Mouse (Mus musculus): ENCODE measurements around the gene Tgfbi. TPM values are rescaled to one million over a fixed set of nuclear protein-coding genes. Genes with fewer than 3 reads are reported as not detected.

Tgfbi gene
- polyA plus RNA-seq, 1 experiment from 2014 or later = 59.4 TPM

DNA sequence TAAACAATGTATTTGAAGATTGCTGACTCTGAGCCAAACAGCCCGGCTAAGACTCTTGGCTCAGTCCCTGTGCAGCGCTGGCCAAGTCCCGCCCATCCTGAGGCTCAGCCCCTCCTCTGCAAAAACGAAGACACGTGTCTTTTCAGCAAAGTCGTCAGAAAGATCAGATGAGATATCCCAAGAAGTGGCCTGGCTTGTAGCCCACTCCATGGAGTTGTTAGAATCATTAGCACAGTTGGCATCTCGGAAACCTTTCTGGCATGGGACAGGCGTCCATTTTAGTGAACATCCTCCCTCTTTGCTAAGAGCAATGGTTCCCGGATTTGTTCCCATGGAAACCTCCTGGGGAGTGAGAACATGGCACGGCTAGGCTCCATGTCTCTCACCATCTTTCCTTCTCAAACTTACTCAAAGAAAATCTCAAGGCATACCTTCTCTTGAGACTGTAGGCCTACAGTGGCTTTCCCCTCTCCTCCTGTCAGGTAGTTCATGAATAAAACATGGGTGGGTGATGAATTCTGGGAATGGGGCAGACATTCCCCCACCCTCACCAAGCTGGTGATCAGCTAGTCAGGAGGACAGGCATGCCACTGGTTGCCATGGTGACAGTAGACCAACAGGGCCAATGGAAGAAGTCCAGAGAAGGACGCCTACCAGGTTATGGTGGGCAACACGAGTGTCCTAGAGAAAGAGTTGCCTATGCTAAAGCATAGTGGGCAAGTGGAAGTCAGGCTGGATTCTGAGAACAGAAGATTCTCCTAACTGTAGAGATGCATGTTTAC, 11.3 kb upstream of the Tgfbi start:
- 45% methylated on average over 12 of the region's 12 CpGs for WGBS
- Histone ChIP-seq H3K9me3 (no peaks in the 10 kb centered on the region), H3K4me1 (peaks cover 89% of the 10 kb centered on the region), H3K4me2 (no peak overlapping the region), H3K4me3 (no peak overlapping the region), H3K27me3 (replicated peaks) (no peaks in the 10 kb centered on the region), H3K36me3 (no peaks in the 10 kb centered on the region), H3K27ac (replicated peaks) (peak overlapping the region; percentile 20; the same call in 1 of the 2 replicates), H3K9ac (no peak overlapping the region)
- ATAC-seq (ENCODE audit: extremely low read depth, insufficient number of reproducible peaks, low FRiP score, low TSS enrichment) = no peak; the same call in 1 of the 2 replicates

DNA sequence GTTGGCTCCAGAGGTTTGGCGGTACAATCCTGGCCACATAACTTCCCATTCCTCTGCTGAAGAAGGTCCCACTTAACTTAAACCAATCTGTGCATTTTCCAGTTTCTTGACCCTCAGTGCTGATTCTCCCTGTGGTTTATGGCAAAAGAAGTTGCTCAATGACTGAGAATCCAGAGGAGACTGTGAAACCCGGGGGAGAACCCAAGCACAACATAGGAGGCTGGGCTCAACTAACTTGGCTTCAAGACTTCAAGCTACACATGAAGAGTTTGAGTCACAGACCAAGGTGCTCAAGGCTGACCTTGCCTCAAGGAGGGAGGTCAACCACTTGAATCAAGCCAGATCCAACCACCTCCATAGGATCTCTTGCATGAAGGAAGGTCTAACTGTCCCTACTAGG, 9.8 kb upstream of the Tgfbi start:
- ATAC-seq (ENCODE audit: extremely low read depth, insufficient number of reproducible peaks, low FRiP score, low TSS enrichment) = no peak
- H3K27ac ChIP-seq (replicated peaks) = peak overlapping the region; percentile 89
- no peak overlapping the region for H3K4me3 ChIP-seq
- 91% methylated on average over 2 of the region's 2 CpGs for WGBS
- H3K9ac ChIP-seq = no peak overlapping the region
- H3K9me3 ChIP-seq = no peaks in the 10 kb centered on the region
- H3K36me3 ChIP-seq = no peaks in the 10 kb centered on the region
- H3K4me2 ChIP-seq = no peak overlapping the region
- H3K4me1 ChIP-seq = peaks cover 76% of the 10 kb centered on the region
- no peaks in the 10 kb centered on the region for H3K27me3 ChIP-seq (replicated peaks)

DNA sequence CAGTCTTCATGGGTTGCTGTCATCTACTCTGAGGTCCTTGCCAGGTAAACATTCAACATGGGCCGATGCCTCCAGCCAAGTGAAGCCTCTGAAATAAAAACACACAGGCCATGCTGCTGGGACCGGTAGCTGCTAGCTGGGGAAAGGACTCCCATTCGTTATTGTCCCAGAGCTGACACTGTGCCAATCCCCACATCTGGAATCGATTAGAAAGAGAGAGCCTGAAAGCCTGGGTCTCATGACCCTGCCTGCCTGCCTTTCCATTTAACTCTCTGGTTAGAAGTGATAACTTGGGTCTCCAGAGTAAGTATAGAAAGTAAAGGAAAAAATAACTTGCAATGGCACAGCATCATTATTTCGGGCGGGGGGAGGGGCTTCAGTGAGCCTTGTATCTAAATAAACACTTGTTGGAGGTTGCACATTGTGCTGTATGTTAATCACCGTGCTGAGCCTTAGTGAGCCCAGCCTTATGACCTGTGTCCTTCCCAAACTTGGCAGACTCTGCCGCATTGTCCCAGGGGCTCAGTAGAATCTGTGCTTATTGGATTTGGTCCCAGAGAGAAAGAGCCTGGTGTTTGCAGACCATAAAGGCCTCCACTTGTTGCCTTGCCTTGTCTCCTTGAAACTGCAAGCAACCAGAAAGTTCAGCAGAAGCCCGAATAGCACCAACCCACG, 9.0 kb upstream of the Tgfbi start:
- Histone ChIP-seq H3K4me3 (no peak overlapping the region), H3K4me1 (peaks cover 67% of the 10 kb centered on the region), H3K27me3 (replicated peaks) (no peaks in the 10 kb centered on the region), H3K9me3 (no peaks in the 10 kb centered on the region), H3K27ac (replicated peaks) (peak overlapping the region; percentile 89), H3K36me3 (no peaks in the 10 kb centered on the region), H3K4me2 (no peak overlapping the region; the same call in 1 of the 2 replicates), H3K9ac (no peak overlapping the region)
- ATAC-seq (ENCODE audit: extremely low read depth, insufficient number of reproducible peaks, low FRiP score, low TSS enrichment) = peak; percentile 35; the same call in 1 of the 2 replicates
- 45% methylated on average over 10 of the region's 10 CpGs for WGBS

DNA sequence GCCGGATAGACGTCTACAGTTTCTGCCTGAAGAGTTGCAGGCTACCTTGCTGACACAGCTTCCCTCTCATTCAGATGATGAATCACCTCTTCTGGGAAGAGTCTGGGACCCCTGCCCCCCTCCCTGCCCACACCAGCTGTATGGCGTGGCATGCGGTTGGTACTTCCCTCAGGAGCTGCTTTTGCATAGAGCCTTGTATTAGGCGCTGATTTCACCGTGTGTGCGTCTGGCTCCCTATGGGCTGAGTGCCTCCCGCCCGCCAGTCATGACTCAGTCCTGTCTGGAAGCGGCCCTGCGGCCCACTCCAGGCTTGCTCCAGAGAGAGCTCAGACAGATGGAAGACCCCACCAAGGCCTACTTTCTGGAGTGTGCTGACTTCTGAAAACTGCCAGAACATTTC, 8.1 kb upstream of the Tgfbi start:
- Histone ChIP-seq H3K36me3 (no peaks in the 10 kb centered on the region), H3K4me2 (no peak overlapping the region), H3K27me3 (replicated peaks) (no peaks in the 10 kb centered on the region), H3K9ac (0 out of 2 replicates have a peak overlapping the region, but pooled peaks have one; percentile 15), H3K4me1 (peaks cover 59% of the 10 kb centered on the region), H3K4me3 (no peak overlapping the region), H3K27ac (replicated peaks) (peak overlapping the region; percentile 89), H3K9me3 (no peaks in the 10 kb centered on the region)
- ATAC-seq (ENCODE audit: extremely low read depth, insufficient number of reproducible peaks, low FRiP score, low TSS enrichment) = no peak; the same call in 1 of the 2 replicates
- 25% methylated on average over 11 of the region's 11 CpGs for WGBS

DNA sequence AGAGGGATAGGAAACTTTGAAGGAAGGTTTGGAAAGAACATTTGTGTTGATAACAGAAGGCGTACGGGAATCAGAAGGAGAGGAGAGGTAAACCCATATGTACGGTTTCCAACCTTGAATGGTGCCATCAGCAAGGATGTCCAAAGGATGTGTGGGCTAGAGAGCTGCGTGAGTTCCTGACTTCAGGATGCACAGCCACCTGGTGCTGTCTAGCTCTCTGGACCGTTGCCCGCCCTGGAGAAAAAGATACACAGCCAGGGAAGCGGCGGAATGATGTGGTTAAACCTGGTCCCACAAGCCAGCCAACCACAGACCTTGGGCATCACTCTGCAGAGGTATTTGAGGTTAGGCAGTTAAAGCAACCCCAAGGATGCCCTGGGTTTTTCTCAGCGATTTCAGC, 3.8 kb upstream of the Tgfbi start:
- no peak for ATAC-seq (ENCODE audit: extremely low read depth, insufficient number of reproducible peaks, low FRiP score, low TSS enrichment)
- H3K27me3 ChIP-seq (replicated peaks) = peaks cover 27% of the 10 kb centered on the region
- H3K4me1 ChIP-seq = peaks cover 56% of the 10 kb centered on the region
- H3K9ac ChIP-seq = no peak overlapping the region
- no peak overlapping the region for H3K4me2 ChIP-seq
- H3K36me3 ChIP-seq = no peaks in the 10 kb centered on the region
- H3K4me3 ChIP-seq = no peak overlapping the region
- 85% methylated on average over 9 of the region's 9 CpGs for WGBS
- no peak overlapping the region for H3K27ac ChIP-seq (replicated peaks)
- no peaks in the 10 kb centered on the region for H3K9me3 ChIP-seq

DNA sequence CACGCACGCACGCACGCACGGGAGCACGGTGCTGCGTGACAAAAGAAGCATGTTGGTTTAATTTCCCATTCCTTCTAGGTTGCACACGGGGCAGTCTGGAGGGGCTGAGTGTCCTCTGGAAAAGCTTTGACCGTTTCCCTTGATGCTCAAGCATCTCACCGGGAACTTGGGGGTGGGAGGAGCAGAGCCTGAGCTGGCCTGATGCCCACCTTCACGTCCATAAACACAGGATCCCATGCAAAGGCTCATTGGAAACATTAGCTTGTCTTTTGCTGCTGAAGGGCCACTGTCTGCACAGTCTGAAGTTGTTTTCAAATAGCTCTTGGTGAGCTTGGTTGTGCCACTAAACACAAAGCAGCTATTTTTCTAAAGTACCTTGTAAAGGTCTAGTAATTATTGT, 2.6 kb upstream of the Tgfbi start:
- no peak overlapping the region for H3K4me2 ChIP-seq
- no peak for ATAC-seq (ENCODE audit: extremely low read depth, insufficient number of reproducible peaks, low FRiP score, low TSS enrichment)
- peak overlapping the region; percentile 19; the same call in 1 of the 2 replicates for H3K9ac ChIP-seq

DNA sequence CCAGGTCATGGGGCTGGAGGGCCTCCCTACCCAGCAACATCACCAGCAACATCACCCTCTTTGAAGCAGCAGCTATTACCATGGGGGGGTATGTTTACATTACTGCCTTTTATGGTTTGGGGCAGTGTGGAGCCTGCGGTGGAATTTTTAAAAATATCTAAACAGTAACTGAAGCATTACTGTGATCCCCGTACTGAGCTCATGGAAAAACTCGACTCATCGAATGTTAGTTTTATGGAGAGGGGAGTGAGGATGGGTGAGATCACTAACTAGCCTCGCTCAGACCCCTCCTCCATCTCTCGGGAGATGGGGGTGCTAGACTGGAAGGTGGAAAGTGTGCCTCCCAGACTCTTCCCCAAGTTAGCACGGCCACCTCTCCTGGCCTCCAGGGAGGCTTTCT, 2.1 kb upstream of the Tgfbi start:
- H3K36me3 ChIP-seq = no peaks in the 10 kb centered on the region
- 25% methylated on average over 7 of the region's 7 CpGs for WGBS
- H3K4me1 ChIP-seq = peaks cover 53% of the 10 kb centered on the region
- H3K9ac ChIP-seq = no peak overlapping the region
- H3K27me3 ChIP-seq (replicated peaks) = peaks cover 35% of the 10 kb centered on the region
- no peak overlapping the region for H3K4me2 ChIP-seq
- H3K9me3 ChIP-seq = no peaks in the 10 kb centered on the region
- no peak overlapping the region for H3K4me3 ChIP-seq
- no peak for ATAC-seq (ENCODE audit: extremely low read depth, insufficient number of reproducible peaks, low FRiP score, low TSS enrichment)
- H3K27ac ChIP-seq (replicated peaks) = peak overlapping the region; percentile 39

More for the DNA sequence above, 2.6 kb upstream of the Tgfbi start:
- H3K27me3 ChIP-seq (replicated peaks) = peaks cover 31% of the 10 kb centered on the region
- WGBS = 65% methylated on average over 11 of the region's 11 CpGs
- no peak overlapping the region for H3K4me3 ChIP-seq
- no peaks in the 10 kb centered on the region for H3K9me3 ChIP-seq
- peak overlapping the region; percentile 39; the same call in 1 of the 2 replicates for H3K27ac ChIP-seq (replicated peaks)
- no peaks in the 10 kb centered on the region for H3K36me3 ChIP-seq
- H3K4me1 ChIP-seq = peaks cover 52% of the 10 kb centered on the region

DNA sequence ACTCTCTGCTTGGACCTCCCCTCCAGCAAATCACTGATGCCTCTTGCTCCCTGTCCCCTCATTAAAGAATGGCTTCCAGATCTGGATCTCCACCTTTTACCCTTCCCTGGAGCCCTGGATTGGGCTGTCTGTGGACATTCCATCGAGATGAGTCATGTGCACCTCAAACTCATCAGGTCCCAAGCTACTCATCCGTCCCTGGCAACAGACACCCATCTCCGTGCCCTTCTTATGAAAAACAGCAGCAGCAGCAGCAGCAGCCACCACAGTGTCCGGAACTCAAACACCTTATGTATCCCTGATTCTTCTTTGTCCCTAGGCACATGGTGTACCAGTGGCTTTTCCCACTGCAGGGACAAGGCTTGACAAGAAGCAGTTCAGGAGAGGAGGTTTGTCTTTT, 1.5 kb upstream of the Tgfbi start:
- WGBS = 69% methylated on average over 4 of the region's 4 CpGs
- Histone ChIP-seq H3K4me3 (no peak overlapping the region), H3K9ac (no peak overlapping the region), H3K4me1 (peaks cover 53% of the 10 kb centered on the region), H3K27ac (replicated peaks) (peak overlapping the region; percentile 39; the same call in 1 of the 2 replicates), H3K9me3 (no peaks in the 10 kb centered on the region), H3K36me3 (no peaks in the 10 kb centered on the region), H3K4me2 (no peak overlapping the region), H3K27me3 (replicated peaks) (peaks cover 35% of the 10 kb centered on the region)
- no peak for ATAC-seq (ENCODE audit: extremely low read depth, insufficient number of reproducible peaks, low FRiP score, low TSS enrichment)

DNA sequence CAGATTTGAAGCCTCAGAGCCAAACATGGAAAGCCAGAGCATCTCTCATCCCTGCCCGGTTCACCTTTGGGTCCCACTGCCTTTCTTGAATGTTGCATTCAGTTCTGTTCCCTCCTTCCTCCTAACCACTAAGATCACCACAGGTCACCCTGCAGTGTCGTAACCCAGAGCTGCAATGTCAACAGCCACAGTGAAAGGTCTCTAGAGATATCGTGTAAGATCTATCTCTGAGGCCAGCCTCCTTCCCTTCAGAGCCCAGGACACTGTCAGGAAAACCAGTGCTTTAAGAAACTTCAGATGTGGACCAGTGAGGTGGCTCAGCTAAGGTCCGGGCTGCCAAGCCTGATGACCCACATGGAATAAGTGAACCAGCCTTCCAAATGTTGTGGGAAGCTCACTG, 1.8 kb downstream of the Tgfbi start:
- no peak for ATAC-seq (ENCODE audit: extremely low read depth, insufficient number of reproducible peaks, low FRiP score, low TSS enrichment)
- Histone ChIP-seq H3K4me1 (peaks cover 78% of the 10 kb centered on the region), H3K9ac (peak overlapping the region; percentile 92; the same call in 1 of the 2 replicates), H3K36me3 (0 out of 2 replicates have a peak, but pooled peaks cover 12% of the 10 kb centered on the region), H3K27ac (replicated peaks) (no peak overlapping the region), H3K4me2 (peak overlapping the region; percentile 99), H3K27me3 (replicated peaks) (peaks cover 35% of the 10 kb centered on the region), H3K4me3 (peak overlapping the region; percentile 62), H3K9me3 (no peaks in the 10 kb centered on the region)
- 54% methylated on average over 4 of the region's 4 CpGs for WGBS

DNA sequence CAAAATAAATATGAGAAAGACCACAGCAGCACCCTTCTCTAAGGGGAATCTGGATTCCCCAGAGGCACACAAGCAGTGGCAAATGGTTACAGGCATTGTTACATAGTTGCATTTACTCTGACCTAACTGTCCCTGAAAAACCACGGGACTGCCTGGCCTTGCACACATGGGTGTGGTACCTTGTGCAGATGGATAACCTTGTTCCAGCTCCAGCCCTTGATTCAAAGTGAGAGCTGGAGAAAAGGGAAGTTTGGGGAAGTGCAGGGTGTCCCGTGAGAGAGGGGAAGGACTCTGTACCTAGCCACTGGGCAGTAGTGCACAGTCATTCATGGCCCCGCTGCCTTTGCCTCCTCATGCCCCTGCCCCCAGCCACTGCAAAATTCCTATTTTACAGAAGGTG, 2.4 kb downstream of the Tgfbi start:
- Histone ChIP-seq H3K9me3 (no peaks in the 10 kb centered on the region), H3K4me1 (peaks cover 79% of the 10 kb centered on the region), H3K27ac (replicated peaks) (peak overlapping the region; percentile 37; the same call in 1 of the 2 replicates), H3K4me2 (peak overlapping the region; percentile 99), H3K9ac (peak overlapping the region; percentile 41), H3K36me3 (0 out of 2 replicates have a peak, but pooled peaks cover 12% of the 10 kb centered on the region), H3K4me3 (peak overlapping the region; percentile 62), H3K27me3 (replicated peaks) (peaks cover 31% of the 10 kb centered on the region)
- no peak for ATAC-seq (ENCODE audit: extremely low read depth, insufficient number of reproducible peaks, low FRiP score, low TSS enrichment)
- 46% methylated on average over 3 of the region's 3 CpGs for WGBS

DNA sequence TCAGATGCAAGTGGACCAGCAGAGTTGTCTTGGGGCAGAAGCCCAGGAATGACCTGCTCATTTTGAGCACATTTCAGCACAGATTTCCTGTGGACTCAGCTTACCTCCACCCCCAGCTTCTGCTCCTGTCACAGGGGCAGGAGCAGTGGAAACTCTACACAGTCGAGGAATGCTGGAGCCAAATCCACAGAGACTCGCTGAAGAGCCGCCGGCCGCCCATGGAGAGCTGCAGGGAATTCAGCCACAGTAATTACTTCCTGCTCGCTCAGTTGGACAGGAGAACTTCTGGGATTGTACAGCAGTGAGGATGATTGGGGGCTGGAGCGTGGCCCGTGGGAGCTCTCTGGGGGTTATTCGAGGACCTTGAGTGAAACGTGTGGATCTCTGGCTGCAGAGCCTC, 3.0 kb downstream of the Tgfbi start:
- Histone ChIP-seq H3K9ac (peak overlapping the region; percentile 41), H3K27ac (replicated peaks) (peak overlapping the region; percentile 37; the same call in 1 of the 2 replicates), H3K27me3 (replicated peaks) (peaks cover 31% of the 10 kb centered on the region), H3K4me3 (peak overlapping the region; percentile 62), H3K36me3 (0 out of 2 replicates have a peak, but pooled peaks cover 12% of the 10 kb centered on the region), H3K4me2 (peak overlapping the region; percentile 99), H3K4me1 (peaks cover 74% of the 10 kb centered on the region), H3K9me3 (no peaks in the 10 kb centered on the region)
- WGBS = 25% methylated on average over 10 of the region's 10 CpGs
- no peak for ATAC-seq (ENCODE audit: extremely low read depth, insufficient number of reproducible peaks, low FRiP score, low TSS enrichment)

Measured in heart, embryonic 13.5 days (tissue).